Mouse (Mus musculus): ENCODE results near the gene Grhpr. TPM values are rescaled to one million over a fixed set of nuclear protein-coding genes. Genes with fewer than 3 reads are reported as not detected.
"Not testable (repeated sequence)": the region's sequence is repeated elsewhere in the genome, so short reads cannot be mapped to it uniquely, and the experiment has no call there.

Grhpr gene
- polyA plus RNA-seq, 1 experiment from 2014 or later = 89.3 TPM

GRCm38 (mm10) chr4:44974331-44974730 lies 6.9 kb upstream of the Grhpr start:
- 78% methylated on average over 8 of the region's 8 CpGs for WGBS
- H3K4me2 ChIP-seq = no peak overlapping the region; the same call in 1 of the 2 replicates
- no peak for ATAC-seq (ENCODE audit: insufficient number of reproducible peaks, low FRiP score)
- H3K4me3 ChIP-seq = no peak overlapping the region
- H3K9ac ChIP-seq = no peak overlapping the region
- no peaks in the 10 kb centered on the region for H3K27me3 ChIP-seq (replicated peaks)
- H3K36me3 ChIP-seq = no peaks in the 10 kb centered on the region
- H3K27ac ChIP-seq (ENCODE audit: poor library complexity, severe bottlenecking) = no peak overlapping the region
- H3K9me3 ChIP-seq (replicated peaks) = no peaks in the 10 kb centered on the region
- H3K4me1 ChIP-seq (replicated peaks) = peaks cover 9% of the 10 kb centered on the region

- Histone ChIP-seq H3K36me3 (no peaks in the 10 kb centered on the region), H3K27me3 (replicated peaks) (no peaks in the 10 kb centered on the region), H3K27ac (ENCODE audit: poor library complexity, severe bottlenecking) (no peak overlapping the region), H3K9me3 (replicated peaks) (no peaks in the 10 kb centered on the region), H3K4me3 (no peak overlapping the region), H3K4me2 (no peak overlapping the region), H3K4me1 (replicated peaks) (peaks cover 21% of the 10 kb centered on the region), H3K9ac (no peak overlapping the region)
- ATAC-seq (ENCODE audit: insufficient number of reproducible peaks, low FRiP score) = no peak
- WGBS = 70% methylated on average over 6 of the region's 6 CpGs
Observed at GRCm38 (mm10) chr4:44976026-44976615, 5.1 kb upstream of the Grhpr start.

- no peak overlapping the region for H3K27ac ChIP-seq (ENCODE audit: poor library complexity, severe bottlenecking)
- H3K27me3 ChIP-seq (replicated peaks) = no peaks in the 10 kb centered on the region
- H3K9ac ChIP-seq = no peak overlapping the region
- no peaks in the 10 kb centered on the region for H3K9me3 ChIP-seq (replicated peaks)
- 78% methylated on average over 10 of the region's 10 CpGs for WGBS
- no peak overlapping the region for H3K4me2 ChIP-seq
- no peaks in the 10 kb centered on the region for H3K36me3 ChIP-seq
- H3K4me1 ChIP-seq (replicated peaks) = peaks cover 21% of the 10 kb centered on the region
- no peak overlapping the region for H3K4me3 ChIP-seq
- ATAC-seq (ENCODE audit: insufficient number of reproducible peaks, low FRiP score) = no peak
Observed at GRCm38 (mm10) chr4:44976921-44977710, 4.1 kb upstream of the Grhpr start.

- Histone ChIP-seq H3K36me3 (no peaks in the 10 kb centered on the region), H3K27ac (ENCODE audit: poor library complexity, severe bottlenecking) (no peak overlapping the region), H3K27me3 (replicated peaks) (no peaks in the 10 kb centered on the region), H3K9me3 (replicated peaks) (no peaks in the 10 kb centered on the region), H3K9ac (no peak overlapping the region), H3K4me3 (no peak overlapping the region), H3K4me1 (replicated peaks) (peaks cover 31% of the 10 kb centered on the region), H3K4me2 (no peak overlapping the region)
- ATAC-seq (ENCODE audit: insufficient number of reproducible peaks, low FRiP score) = no peak
- WGBS = 79% methylated on average over 5 of the region's 5 CpGs
Observed at GRCm38 (mm10) chr4:44978175-44978574, 3.0 kb upstream of the Grhpr start.

GRCm38 (mm10) chr4:44979794-44980338 lies 1.3 kb upstream of the Grhpr start:
- no peak for ATAC-seq (ENCODE audit: insufficient number of reproducible peaks, low FRiP score)
- no peak overlapping the region for H3K27ac ChIP-seq (ENCODE audit: poor library complexity, severe bottlenecking)
- 72% methylated on average over 7 of the region's 7 CpGs for WGBS

GRCm38 (mm10) chr4:44981974-44982287 lies 736 bp downstream of the Grhpr start:
- peak overlapping the region; percentile 88 for H3K4me2 ChIP-seq
- peak overlapping the region; percentile 64 for H3K4me3 ChIP-seq
- H3K27me3 ChIP-seq (replicated peaks) = no peaks in the 10 kb centered on the region
- H3K9ac ChIP-seq = peak overlapping the region; percentile 80
- ATAC-seq (ENCODE audit: insufficient number of reproducible peaks, low FRiP score) = no peak
- peak overlapping the region; percentile 81 for H3K27ac ChIP-seq (ENCODE audit: poor library complexity, severe bottlenecking)
- peaks cover 32% of the 10 kb centered on the region for H3K36me3 ChIP-seq
- 30% methylated on average over 5 of the region's 5 CpGs for WGBS
- peaks cover 30% of the 10 kb centered on the region for H3K4me1 ChIP-seq (replicated peaks)
- no peaks in the 10 kb centered on the region for H3K9me3 ChIP-seq (replicated peaks)

More at GRCm38 (mm10) chr4:44979794-44980338, 1.3 kb upstream of the Grhpr start:
- no peaks in the 10 kb centered on the region for H3K27me3 ChIP-seq (replicated peaks)
- peaks cover 12% of the 10 kb centered on the region for H3K36me3 ChIP-seq
- H3K9me3 ChIP-seq (replicated peaks) = no peaks in the 10 kb centered on the region
- H3K4me3 ChIP-seq = no peak overlapping the region
- no peak overlapping the region for H3K9ac ChIP-seq
- no peak overlapping the region for H3K4me2 ChIP-seq
- H3K4me1 ChIP-seq (replicated peaks) = peaks cover 30% of the 10 kb centered on the region

- Histone ChIP-seq H3K36me3 (peaks cover 39% of the 10 kb centered on the region), H3K9me3 (replicated peaks) (no peaks in the 10 kb centered on the region), H3K4me3 (peak overlapping the region; percentile 64), H3K4me2 (peak overlapping the region; percentile 88), H3K27ac (ENCODE audit: poor library complexity, severe bottlenecking) (no peak overlapping the region), H3K4me1 (replicated peaks) (peaks cover 30% of the 10 kb centered on the region), H3K9ac (peak overlapping the region; percentile 80), H3K27me3 (replicated peaks) (no peaks in the 10 kb centered on the region)
- ATAC-seq (ENCODE audit: insufficient number of reproducible peaks, low FRiP score) = no peak
- 47% methylated on average over 11 of the region's 11 CpGs for WGBS
Observed at GRCm38 (mm10) chr4:44982440-44983130, 1.4 kb downstream of the Grhpr start.

- 52% methylated on average over 10 of the region's 10 CpGs for whole genome bisulfite sequencing
- no peak for ATAC-seq (ENCODE audit: insufficient number of reproducible peaks, low FRiP score)
- H3K9me3 ChIP-seq (replicated peaks) = no peaks in the 10 kb centered on the region
- no peaks in the 10 kb centered on the region for H3K27me3 ChIP-seq (replicated peaks)
- H3K27ac ChIP-seq (ENCODE audit: poor library complexity, severe bottlenecking) = no peak overlapping the region
- peak overlapping the region; percentile 64; the same call in 1 of the 2 replicates for H3K4me3 ChIP-seq
- H3K9ac ChIP-seq = peak overlapping the region; percentile 80; the same call in 1 of the 2 replicates
- peaks cover 30% of the 10 kb centered on the region for H3K4me1 ChIP-seq (replicated peaks)
- H3K4me2 ChIP-seq = peak overlapping the region; percentile 88
- H3K36me3 ChIP-seq = peaks cover 45% of the 10 kb centered on the region
Observed at GRCm38 (mm10) chr4:44983131-44983740, 2.0 kb downstream of the Grhpr start.

GRCm38 (mm10) chr4:44990560-44990959 lies 9.4 kb downstream of the Grhpr start:
- ATAC-seq (ENCODE audit: insufficient number of reproducible peaks, low FRiP score) = no peak
- Histone ChIP-seq H3K9ac (no peak overlapping the region), H3K9me3 (replicated peaks) (no peaks in the 10 kb centered on the region), H3K27me3 (replicated peaks) (no peaks in the 10 kb centered on the region), H3K4me1 (replicated peaks) (no peaks in the 10 kb centered on the region), H3K4me2 (no peak overlapping the region), H3K4me3 (no peak overlapping the region), H3K36me3 (peaks cover 85% of the 10 kb centered on the region), H3K27ac (ENCODE audit: poor library complexity, severe bottlenecking) (no peak overlapping the region)
- 87% methylated on average over 5 of the region's 5 CpGs for whole genome bisulfite sequencing

GRCm38 (mm10) chr4:44992330-44992729 lies 11.1 kb downstream of the Grhpr start:
- H3K27me3 ChIP-seq (replicated peaks); H3K4me3 ChIP-seq; ATAC-seq (ENCODE audit: insufficient number of reproducible peaks, low FRiP score); H3K4me1 ChIP-seq (replicated peaks); H3K4me2 ChIP-seq; H3K9ac ChIP-seq; H3K27ac ChIP-seq (ENCODE audit: poor library complexity, severe bottlenecking); H3K9me3 ChIP-seq (replicated peaks): not testable (repeated sequence)
- peaks cover 67% of the 10 kb centered on the region for H3K36me3 ChIP-seq
- 90% methylated on average over 11 of the region's 11 CpGs for WGBS

- H3K36me3 ChIP-seq = peaks cover 59% of the 10 kb centered on the region
- H3K9me3 ChIP-seq (replicated peaks); H3K4me1 ChIP-seq (replicated peaks); H3K4me2 ChIP-seq; H3K4me3 ChIP-seq; ATAC-seq (ENCODE audit: insufficient number of reproducible peaks, low FRiP score); H3K27me3 ChIP-seq (replicated peaks); H3K27ac ChIP-seq (ENCODE audit: poor library complexity, severe bottlenecking); H3K9ac ChIP-seq: not testable (repeated sequence)
- 87% methylated on average over 14 of the region's 14 CpGs for WGBS
Observed at GRCm38 (mm10) chr4:44993179-44993578, 12.0 kb downstream of the Grhpr start.
